Mouse (Mus musculus): ENCODE measurements at regions not wholly inside any gene's neighbourhood (a gene's known extent, or its start where the extent isn't known, plus 50 kb on each side); places are given as distances from the start of the nearest gene placed in this dataset.

DNA sequence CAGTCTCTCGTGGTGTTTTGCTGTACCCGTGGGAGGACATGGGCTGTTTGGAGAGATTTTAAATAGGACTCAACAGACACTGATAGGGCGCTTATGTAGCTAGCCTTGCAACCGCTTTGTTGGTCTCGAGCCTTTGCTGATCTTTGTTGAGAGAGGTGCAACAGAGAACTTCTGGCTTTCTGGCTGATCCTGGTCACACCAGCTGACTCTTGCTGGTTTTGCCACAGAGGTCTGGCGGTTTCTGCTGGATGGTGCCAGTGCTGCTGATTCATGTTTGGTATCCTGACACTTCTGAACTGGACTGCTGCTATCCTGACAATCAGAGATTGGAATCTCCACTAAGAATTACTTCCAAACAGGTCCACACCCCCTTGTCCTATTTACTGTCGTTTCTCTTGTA lies 102.1 kb upstream of the Sh3bp4 start:
- no peak for DNase-seq

DNA sequence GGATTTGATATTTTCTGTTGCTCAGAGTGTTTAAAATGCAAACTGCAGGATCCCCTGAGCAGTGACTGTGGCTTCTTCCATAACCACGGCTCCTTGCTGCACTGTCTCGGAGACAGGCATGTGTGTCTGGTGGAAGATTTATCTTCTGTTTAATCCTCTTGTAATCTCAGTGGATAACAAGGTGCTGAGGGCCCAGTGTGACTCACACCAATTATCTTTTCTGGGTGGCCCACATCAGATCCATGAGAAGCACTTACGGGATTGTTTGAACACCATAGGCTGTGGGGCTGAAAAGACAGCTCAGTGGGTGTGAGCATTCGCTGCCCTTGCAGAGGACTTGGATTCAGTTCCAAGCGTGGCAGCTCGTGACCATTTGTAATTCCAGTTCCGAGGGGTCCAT lies 101.2 kb upstream of the Sh3bp4 start:
- no peak for DNase-seq

DNA sequence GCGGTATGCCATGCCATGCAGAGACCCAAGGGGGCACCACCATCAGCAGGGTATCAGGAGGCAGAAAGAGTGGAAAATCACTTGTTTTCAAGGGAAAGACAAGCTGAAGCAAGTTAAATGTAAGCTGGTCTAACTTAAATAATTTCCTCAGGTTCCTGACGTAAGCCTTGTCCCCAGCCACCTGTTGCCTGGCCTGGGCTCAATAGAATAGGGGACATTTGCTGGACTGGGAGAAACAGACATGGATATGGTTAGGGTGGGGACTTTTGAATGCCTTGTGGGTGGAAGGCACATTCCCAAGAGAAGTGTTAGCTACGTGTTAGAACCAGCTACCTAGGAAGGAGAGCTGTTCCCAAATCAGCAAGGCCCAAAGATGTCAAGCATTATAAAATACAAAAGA lies 100.6 kb upstream of the Sh3bp4 start:
- no peak for DNase-seq

DNA sequence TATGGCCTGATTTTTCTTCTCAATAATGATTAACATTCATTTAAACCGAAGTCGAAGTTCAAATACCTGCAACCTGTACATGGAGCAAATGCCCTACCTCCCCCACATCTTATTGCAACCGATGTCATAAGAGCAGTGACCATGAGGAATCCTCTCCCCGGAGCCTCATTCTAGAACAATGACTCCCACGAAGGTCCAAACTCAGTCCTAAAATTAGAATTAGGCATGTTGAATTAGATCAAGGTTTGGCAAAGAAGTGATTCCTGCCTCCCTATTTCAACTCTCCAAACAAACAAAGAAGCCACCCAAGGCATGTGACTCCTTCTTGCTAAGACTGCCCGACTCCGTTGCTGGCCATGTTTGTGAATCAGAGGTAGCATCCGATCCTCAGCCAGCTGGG lies 94.1 kb upstream of the Sh3bp4 start:
- no peak for DNase-seq

DNA sequence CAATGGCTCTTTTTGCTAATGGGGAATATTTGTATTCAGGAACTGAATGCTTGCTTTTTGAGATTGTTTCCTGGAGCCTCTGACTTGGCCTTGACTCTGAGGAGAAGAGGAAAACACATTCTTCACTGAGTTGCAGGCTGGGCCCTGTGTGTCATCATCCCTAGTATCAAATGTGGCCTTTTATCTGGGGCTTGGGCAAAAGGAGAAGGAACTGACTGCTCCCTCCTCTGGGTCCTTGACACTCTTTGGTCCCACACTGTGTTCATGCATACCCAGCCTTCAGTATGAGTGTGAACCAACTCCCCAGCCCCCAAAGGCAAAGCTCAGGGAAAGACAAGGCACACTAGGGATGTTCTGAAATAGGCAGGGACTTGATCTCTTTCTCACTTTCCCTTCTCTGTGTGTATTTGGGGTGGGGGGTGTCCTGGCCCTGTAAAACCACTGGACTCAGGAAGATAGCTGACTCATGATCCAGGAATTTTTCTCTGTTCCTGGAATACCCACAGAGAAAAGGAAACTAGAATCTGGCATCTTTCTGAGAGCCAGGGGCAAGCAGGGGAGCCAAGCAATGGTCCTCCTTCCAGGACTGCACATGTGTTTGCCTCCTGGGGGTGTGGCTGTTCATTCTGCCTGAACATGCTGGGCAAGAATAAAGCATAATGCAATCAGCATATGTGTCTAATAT lies 82.1 kb upstream of the Sh3bp4 start:
- no peak for DNase-seq

DNA sequence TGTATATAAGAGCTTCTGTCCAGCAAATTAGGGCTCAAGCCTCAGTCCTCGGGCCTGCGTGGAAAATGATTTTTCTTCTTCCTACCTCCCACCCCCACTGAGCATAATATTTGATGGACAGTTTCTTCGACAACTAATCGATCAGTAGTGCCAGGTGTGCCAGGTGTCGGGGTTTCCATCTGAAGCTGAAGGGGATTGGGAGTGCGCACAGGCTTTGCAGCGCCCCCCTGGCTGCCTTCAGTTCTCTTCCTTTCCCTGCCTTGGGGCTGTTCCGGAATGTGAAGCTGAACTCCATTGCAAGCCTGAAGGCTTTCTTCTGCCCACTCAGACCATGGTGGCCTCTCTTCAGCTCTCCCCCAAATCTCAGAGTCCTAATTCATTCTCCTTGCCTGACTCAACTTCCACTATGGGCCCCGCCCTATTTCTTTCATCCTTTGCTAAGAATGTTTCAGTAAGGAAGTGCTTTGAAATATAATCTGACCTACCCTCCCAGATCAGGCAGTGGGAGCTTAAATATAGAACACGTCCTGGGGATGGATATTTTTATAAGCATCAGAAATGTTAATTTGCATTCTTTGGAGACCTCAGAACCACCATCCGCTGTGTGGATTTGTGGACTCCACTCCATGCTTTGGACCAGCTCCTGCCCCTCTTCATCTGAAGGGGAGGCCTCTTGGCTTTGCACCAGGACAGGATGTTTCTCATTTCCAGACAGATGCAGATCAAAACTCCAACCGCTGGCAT lies 75.5 kb upstream of the Sh3bp4 start:
- no peak for DNase-seq

DNA sequence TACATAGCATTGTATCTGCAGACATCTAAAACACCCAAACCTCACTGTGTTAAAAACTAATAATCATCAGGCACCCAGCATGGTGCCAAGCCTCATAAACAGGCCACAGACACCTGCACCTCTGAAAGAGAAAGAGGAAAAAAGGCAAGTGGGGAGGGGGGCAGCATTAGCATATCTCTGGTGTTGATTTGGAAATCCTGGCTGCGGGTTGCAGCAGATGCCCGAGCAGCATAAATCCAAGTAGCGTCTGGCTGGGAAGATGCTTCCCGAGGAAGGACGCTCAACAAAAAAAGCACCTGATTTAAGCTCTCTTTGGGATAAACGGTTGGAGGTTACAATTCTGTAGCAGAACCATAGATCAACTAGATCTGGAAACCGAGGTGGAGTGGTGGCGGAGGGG lies 74.3 kb upstream of the Sh3bp4 start:
- no peak for DNase-seq

DNA sequence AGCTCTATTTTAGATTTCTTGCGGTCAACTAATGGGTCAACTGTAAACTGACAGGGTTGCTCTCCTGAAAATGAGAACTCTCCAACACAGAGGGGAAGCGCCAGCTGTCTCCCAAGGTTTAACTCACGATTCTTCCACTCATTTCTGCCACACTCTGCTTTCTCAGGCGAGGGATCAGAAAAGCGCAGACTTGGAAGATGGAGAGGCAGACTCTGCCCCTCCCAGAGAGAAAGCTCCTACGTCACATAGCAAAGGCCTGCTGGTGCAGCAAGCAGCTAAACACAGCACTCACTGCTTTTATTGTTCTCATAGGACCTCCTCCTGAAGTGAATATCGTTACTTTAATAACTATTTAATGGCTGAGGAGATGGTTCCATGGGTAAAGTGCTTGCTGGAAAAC lies 73.6 kb upstream of the Sh3bp4 start:
- no peak for DNase-seq

DNA sequence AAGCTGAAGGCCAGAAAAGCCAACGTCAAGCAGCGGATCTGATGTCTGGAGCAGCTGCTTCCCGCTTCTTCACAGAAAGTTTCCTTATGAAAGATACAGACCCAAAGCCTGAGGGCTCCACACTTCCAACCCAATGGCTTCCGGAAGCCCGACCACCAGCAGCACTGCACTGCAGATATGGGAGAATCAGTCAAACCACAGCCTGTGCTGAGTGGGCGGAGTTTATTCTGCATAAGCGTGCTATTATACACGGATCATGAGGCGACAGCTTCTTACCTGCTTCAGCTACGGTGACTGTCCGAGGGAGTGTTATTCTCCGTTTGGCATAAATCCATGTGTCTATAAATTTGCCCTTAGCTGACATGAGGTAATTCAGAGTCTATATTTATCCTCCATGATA lies 72.4 kb upstream of the Sh3bp4 start:
- DNase-seq = no peak

DNA sequence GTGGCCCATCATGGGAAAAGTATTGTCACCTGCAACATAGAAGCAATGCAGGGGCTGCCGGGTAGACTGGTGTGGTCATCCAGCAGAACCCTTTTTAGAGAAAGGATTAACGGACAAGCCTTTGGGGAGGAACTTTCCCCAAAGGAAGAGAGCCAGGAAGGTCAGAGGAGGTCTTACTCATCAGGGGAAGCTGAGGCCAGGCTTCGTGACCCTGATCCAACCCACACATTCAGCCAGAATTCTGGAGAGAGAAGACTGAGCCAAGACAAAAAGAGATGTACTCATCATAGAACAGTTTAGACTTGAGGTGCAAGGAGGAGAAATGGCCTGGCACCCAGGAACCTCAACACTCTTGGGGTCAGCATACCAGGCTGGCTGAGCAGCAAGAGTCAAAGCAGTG lies 67.9 kb upstream of the Sh3bp4 start:
- no peak for DNase-seq

DNA sequence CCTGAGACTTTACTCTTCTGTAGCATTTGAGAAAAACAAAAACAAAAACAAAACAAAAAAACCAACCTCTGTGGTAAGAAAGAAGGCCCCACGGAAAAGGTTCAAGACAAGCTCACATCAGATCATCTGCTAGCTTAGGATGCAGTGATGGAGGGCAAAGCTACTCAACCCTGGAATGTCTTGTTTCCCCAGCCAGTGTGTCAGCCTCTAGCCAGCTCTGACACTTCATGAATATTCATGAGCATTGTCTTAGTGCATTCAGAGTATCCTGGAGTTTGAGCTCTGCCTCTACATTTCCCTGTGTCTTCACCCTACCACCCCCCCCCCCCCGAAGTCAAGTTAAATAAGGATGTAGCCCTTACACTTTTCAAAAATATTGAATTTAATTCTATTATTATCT lies 66.5 kb upstream of the Sh3bp4 start:
- DNase-seq = no peak

DNA sequence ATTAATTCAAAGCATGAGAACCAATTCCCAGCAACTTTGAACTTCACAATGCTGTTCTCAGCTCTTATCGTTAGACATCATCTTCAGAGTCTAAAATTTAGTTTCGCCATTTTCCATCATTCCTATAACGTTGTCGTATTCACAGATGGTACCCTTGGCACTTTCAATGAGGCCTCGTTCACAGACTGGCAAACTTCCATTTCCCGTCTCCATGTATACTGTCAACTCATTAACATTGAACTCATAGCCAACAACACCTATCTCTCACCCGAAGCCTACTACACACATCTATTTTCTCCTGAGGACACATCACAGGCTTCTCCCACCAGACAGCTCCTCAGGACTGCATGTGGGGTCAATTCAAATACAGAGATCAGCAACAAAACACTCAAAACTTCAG lies 62.7 kb upstream of the Sh3bp4 start:
- no peak for DNase-seq

DNA sequence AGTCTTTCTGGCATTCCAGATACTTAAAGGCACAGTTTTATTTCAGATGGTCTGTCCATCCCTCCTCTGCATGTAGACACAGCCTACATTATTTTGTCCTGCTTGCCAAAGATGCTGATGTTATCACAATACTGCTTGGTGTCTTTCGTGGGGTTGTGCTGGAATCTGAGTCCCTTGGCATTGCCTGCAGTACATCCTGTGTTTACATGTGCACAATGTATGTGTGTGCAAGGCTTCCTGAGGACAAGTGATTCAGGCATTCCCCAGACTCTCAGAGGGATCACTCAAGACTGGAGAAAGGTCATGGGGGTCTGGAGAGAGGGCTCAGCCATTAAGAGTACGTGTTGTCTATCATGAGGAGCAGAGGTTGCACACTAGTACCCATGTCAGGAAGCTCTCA lies 60.0 kb upstream of the Sh3bp4 start:
- DNase-seq = no peak

DNA sequence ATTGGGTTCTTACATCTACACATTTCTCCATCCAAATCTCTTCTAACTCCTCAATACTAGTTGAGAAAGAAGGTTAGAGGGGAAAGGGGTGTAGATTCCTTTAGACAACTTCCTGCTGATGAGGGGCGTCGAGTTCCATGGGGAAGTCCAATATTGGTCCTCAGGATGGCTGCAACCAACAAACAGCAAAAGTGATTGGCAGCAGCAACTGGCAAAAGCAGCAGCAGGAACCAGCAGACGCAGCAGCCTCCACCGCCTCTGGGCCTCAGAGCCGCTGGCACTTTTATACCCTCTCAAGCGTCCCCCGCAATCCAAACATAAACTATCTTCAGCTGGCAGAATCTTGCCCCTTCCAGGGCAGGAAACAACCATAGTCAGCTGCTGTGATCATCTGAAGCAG lies 58.8 kb upstream of the Sh3bp4 start:
- DNase-seq = no peak

DNA sequence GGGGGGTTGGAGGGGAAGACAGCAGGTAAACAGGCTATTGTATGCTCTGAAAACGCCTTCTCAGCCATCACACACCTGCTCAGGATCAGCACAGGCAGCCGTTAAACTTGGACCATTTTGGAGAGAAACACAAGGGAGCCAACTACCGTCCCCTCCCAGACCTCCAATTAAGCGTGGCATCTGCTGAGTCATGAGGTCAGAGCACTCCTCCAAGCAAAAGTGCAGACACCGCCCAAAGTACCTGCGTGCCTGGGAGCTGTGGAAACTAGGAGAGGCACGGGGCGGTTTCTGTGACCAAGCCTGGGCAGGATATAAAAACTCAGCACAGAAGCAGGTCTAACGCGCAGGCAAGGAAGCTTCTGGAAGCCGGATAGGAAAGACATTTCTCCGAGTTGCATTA lies 54.8 kb upstream of the Sh3bp4 start:
- no peak for DNase-seq

DNA sequence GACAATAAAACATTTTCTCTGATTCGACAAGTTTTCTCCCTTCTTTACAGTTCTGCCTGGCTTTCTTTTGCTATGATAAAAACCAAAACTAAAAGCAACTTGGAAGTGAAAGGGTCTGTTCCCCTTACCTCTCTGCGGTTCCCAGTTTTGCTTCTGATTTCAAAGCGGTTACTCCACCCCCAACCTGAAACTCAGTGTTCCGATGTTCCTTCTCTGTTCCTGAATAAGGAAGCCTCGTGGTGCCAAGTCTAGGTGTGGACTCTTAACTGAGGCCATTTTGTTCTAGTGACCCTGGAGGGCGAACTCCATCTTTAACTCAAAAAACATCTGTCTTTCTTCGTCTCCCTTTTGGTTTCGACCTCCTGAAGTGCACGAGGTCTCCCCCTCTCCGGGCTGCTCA lies 54.4 kb upstream of the Sh3bp4 start:
- no peak for DNase-seq

DNA sequence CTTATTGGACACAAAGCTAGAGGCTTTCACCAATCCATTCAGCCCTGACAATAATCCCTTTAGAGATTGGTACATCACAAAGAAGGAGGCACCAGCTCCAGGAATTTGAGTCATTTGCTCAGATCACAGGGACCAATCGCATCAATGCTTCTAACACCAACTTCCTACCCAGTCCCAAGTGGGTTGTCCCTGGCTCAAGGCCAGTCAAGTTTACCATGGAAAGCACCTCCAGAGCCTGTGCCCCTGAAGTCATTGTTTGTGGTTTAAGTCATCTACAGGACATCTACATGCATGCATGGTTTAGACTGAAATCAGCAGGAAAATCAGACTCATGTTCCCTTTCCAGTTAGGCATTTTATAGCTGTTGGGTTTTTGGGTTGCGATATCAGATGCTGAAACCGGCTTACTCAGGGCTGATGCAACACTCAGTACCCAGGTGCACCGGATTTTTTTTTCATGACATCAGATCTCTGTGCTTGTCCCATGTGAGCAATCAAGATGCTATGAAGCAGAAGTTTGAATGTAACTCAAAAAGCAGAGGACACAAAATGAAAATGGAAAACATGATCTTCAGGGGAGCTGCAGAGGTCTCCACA lies 50.3 kb upstream of the Sh3bp4 start:
- no peak for DNase-seq

All from cerebellum, postnatal 36 days (tissue).